Mouse (Mus musculus) adrenal gland, adult (tissue): Measurements from ENCODE around the gene Ten1.
A peak's percentile ranks its signal among the peaks of the same experiment; 100 is the strongest.

ENCODE experiments used
- DNase-seq, 2 experiments: peaks; one replicate each; pipeline ENCODE4 v3.0.0; 2022 to 2023; ENCODE audit warnings: low spot score in 1 of 2; ENCODE audit not compliant: inconsistent age in 2 of 2

The Ten1 gene

GRCm38 (mm10) chr11:116232427-116232826, 33.8 kb downstream of the Ten1 start:
- no peak for DNase-seq

GRCm38 (mm10) chr11:116234901-116235300, 36.2 kb downstream of the Ten1 start:
- no peak for DNase-seq

DNA sequence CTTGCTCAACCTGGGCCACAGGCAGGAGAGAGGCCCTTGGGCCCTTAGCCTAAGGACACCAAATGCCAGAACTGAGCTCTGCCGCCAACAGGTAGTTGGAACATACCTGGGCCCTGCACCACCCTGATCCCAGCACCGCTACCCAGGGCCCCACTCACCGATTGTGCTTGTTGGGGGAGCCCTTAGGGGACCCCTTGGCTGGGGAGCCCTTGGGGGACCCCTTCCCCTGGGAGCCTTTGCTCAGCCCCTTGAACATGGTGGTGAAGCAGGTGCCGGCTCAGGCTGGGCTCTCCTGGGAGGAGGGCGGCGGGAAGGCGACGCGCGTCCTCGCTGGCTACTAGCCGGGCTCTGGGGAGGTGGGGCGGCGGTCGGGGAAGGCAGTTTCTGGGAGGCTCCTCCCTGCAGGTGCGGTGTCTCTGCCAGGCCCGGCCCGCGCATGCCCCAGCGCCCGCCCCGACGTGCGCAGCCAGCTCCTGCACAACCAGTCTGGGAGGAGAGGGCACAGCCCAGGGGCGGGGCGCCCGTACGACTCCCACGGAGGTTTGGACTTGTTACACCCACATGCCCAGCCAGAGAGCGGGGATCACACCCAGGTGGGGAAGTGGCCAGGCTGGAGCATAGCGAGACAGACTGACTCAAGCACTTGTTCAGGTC, 39.2 kb downstream of the Ten1 start, which contains the start of gene Evpl:
Gene Evpl, minus strand, starts transcription at position 336 of the 654 bp plus-strand sequence.
- peak in 1 of 2 experiments; percentile 60 for DNase-seq

GRCm38 (mm10) chr11:116239797-116240196, 41.1 kb downstream of the Ten1 start:
- DNase-seq, result no peak

- no peak for DNase-seq
Measured at GRCm38 (mm10) chr11:116241744-116242235, 43.1 kb downstream of the Ten1 start.

DNA sequence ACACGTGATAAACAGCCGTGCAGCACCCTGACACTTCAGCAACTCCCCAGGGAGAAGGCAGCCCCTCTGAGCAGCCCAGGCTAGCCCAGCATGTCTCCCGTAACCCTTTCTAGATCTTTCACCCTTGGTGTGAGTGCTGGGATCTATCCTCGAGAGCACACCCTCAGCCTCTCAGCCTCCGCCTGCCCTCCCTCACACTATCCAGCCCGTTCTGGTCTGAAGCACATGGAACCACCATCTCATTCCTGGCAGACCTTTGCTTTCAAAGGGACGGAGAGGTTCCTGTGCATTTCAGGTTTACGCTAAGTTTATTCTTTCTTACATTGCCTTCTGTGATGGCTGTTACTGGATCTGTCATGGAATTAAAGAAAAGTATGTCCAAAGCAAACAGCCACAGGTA, 45.9 kb downstream of the Ten1 start:
- DNase-seq, result no peak

GRCm38 (mm10) chr11:116245616-116246015, 47.0 kb downstream of the Ten1 start:
- DNase-seq, result no peak

DNA sequence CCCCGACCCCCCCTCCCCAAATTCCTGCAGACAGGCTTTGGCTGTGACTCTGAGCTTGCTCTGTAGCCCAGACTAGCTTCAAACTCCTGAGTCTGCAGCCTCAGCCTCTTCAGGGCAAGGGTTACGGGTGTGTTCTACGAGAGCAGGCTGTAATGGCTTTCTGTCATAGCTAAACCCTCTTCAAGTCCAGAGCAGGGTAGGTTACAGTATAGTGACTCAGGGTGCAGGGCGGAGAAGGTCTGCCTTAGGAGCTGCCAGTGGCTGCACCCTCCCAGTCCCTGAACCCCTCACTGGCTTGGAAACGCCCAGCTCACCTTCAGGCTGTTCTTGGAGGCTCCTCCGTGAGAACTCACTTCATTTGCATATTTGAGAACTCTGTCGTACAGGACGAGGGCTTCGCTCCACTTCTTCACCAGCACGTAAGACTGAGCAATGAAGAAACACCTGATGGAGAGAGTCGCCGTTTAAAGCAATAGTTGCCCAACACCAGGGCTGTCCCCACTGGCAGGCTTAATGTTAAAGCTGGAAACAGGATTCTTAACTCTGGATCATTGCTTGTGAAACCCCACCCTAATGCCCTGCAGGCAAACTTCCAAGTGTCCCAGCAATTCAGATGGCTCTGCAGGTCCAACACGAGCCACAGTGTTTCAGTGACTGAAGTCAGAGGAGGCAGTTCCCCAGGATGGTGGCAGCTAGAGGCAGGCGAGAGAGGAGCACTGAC, 49.0 kb downstream of the Ten1 start:
- DNase-seq, result no peak

DNA sequence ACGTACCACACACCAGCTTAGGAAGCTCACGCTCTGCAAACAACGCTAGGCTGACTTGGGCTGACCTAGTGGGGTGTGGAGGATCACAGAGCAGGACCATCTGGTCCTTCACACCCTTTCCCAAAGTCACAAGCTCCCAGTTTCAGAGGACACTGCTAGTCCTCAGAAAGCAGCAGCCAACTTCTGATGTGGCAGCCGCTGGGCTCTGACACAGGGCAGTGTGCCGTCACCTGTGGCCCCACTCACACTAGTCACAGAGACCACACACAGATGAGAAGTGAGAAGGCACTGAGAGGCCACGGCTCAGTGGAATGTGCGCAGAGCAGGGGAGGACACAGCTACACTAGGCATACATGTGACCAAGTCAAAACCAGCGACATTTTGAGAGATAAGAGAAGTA, 52.2 kb downstream of the Ten1 start:
- no peak for DNase-seq

- DNase-seq, result no peak
Measured at GRCm38 (mm10) chr11:116253076-116253600, 54.5 kb downstream of the Ten1 start.

DNA sequence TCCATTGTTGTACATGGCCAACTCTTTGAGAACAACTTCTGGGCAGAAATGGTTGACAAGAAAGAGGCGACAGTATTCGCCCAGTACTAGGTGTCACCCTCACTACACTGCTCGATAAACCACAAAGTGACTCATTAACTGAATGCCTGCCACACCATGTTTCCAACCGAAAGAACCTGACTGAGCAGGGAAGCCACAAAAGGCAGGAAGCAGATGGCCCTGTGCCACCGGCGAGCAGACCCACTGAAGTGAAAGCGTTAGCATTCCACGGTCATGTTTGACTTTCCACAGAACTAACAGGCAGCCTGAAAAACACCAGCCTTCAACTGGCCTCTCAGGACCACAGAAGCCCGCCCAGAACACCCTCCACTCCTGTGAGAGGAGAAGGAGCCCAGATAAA, 56.0 kb downstream of the Ten1 start:
- DNase-seq, result no peak

DNA sequence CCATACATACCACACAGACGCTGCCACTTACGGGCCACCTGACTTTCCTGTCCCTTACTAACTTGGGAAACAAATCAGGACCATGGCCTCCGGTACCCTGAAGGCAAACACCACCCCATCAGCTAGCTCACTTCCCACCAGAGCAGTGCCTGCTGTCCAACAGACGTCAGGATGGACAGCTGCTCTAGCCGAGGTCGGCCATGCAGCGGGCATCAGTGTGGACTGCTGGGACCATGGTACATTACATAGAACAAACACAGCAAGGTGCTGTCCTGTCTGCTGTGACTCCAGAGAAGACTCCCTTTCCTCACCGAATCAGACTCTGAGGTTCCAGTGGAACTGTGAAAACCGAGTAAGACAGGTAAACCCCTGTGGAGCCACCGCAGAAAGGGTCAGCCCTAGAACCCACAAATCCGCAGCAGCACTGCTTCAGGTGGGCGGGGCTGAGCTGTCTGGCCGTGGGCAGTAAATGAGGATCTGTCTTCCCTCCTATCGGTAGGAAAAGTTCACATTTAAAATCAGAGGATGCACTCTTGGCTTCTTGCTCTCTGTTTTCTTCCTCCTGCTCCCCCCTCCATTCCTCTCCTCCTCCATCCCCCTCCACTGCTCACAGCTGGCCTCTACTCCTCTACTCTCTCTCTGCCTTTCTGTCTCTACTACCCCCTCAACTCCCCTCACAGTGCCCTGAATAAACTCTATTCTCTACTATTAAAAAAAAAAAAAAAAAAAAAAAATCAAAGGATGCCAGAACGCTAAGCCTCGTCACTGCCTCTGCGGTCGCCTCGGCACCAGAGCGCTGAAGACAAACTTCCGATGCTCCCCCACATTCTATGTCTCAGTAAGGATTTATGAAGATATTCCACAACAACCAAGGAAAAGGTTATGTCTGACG, 56.7 kb downstream of the Ten1 start:
- DNase-seq, result no peak

DNA sequence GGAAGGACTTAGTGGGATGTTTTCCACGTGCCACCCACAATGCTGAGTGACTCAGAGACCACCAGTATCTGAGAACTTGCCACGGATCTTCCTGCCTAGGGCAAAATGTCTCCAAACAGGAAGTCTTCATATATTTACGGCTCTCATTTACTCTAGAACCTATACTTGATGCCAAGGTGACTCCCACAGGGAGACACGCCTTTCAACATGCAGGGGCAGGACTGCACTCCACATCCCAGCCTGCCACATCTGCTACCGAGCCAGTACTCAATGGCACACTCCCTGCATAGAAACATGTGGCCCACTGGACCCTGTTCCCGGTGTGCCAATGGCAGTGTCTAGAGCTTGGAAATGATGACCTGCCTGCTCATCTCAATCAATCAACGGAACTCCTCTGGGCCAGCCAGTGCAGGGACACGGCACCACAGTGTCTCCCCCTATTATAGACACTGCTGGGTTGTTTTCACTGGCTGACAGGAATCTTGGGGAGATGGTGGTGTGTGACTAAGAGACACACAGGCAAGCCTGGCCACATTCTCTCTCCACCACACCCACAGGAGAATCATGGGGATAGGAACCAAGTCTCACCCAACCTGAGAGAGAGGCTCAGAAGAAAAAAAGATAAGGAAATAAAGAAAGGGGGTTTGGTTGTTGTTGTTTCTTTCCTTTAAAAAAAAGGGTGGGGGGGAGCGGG, 57.5 kb downstream of the Ten1 start:
- DNase-seq, result no peak

- DNase-seq, result no peak
Measured at GRCm38 (mm10) chr11:116259461-116259860, 60.8 kb downstream of the Ten1 start.

GRCm38 (mm10) chr11:116260259-116260658, 61.6 kb downstream of the Ten1 start:
- no peak for DNase-seq
